Mouse (Mus musculus) hindbrain, postnatal 0 days (tissue): ENCODE results near the gene Far1. TPM values are rescaled to one million over a fixed set of nuclear protein-coding genes. Genes with fewer than 3 reads are reported as not detected.

Experiments
- ATAC-seq: fragments of 200-750 bp; cut with Nextera tagmentation; 2 replicates; pipeline ENCODE4 v1.8.0; 2017; ENCODE audit warnings: mild to moderate bottlenecking, moderate TSS enrichment, moderate library complexity
- DNase-seq: peaks from one replicate; pipeline ENCODE4 v3.0.0-alpha.2; 2015; ENCODE audit warnings: low spot score
- H3K27ac ChIP-seq: fragments of 300-500 bp; sonication (generic); 2 replicates; pipeline ENCODE4 v1.5.1; 2014; ENCODE audit warnings: mild to moderate bottlenecking
- H3K27me3 ChIP-seq: fragments of 300-500 bp; sonication (generic); 2 replicates; pipeline ENCODE4 v1.6.1; 2014; ENCODE audit warnings: low read length, mixed read lengths; ENCODE audit not compliant: insufficient read depth
- H3K36me3 ChIP-seq: fragments of 300-500 bp; sonication (generic); 2 replicates; pipeline ENCODE4 v1.6.1; 2014; ENCODE audit warnings: low read length, mixed read lengths; ENCODE audit not compliant: insufficient read depth
- H3K4me1 ChIP-seq: fragments of 300-500 bp; sonication (generic); 2 replicates; pipeline ENCODE4 v1.6.1; 2014; ENCODE audit warnings: antibody characterized with exemption, low read length, mixed read lengths; ENCODE audit not compliant: insufficient read depth
- H3K4me2 ChIP-seq: fragments of 300-500 bp; sonication (generic); 2 replicates; pipeline ENCODE4 v1.6.1; 2014; ENCODE audit warnings: low read depth, mild to moderate bottlenecking, low read length, moderate library complexity, mixed read lengths
- H3K4me3 ChIP-seq: fragments of 300-500 bp; sonication (generic); 2 replicates; pipeline ENCODE4 v1.5.1; 2014; ENCODE audit warnings: low read length
- H3K9ac ChIP-seq: fragments of 300-500 bp; sonication (generic); replicated peaks from 2 replicates; pipeline ENCODE4 v1.6.1; 2014; ENCODE audit warnings: mild to moderate bottlenecking, low read length, moderate library complexity, mixed read lengths
- H3K9me3 ChIP-seq: fragments of 300-500 bp; sonication (generic); 2 replicates; pipeline ENCODE4 v1.6.1; 2016; ENCODE audit warnings: low read length, mixed read lengths
- CTCF ChIP-seq: IDR thresholded peaks from 2 replicates; pipeline ENCODE4 v1.5.1; 2016; ENCODE audit warnings: antibody characterized with exemption, control low read depth, low read depth
- WGBS: fragments of 180-500 bp; shearing (Covaris S2); extraction: QIAGEN DNeasy Blood & Tissue Kit; methylation state at CpG from one replicate; pipeline ENCODE4 v1.1.7; 2014; 5-methylcytosine and 5-hydroxymethylcytosine counted together
- polyA plus RNA-seq: library from polyadenylated mRNA; unstranded; fragments of >200 nt; fragmentation: Nextera tagmentation; extraction: Ambion mirVana; gene quantifications from 2 replicates; pipeline ENCODE4 v1.2.1, GENCODE M21; 2015
- total RNA-seq: library from RNA; depleted of rRNA; stranded (reverse); fragments of >200 nt; gene quantifications from 2 replicates; pipeline ENCODE4 v1.2.3, GENCODE M21; 2014; rRNA removed

Gene Far1
- total RNA-seq (38.4 and 52.9 TPM in 2 replicates), polyA plus RNA-seq (46.5 and 47.5 TPM in 2 replicates)

GRCm38 (mm10) chr7:113513286-113513962 is at the start of gene Far1:
Gene Far1, plus strand, starts transcription at chr7:113513834.
- TF ChIP-seq CTCF: peak; percentile 11; the same call in 1 of the 2 replicates
- Histone ChIP-seq H3K9ac (peak within 1 kb of the TSS; percentile 94), H3K9me3 (no peaks in the 10 kb centered on the region), H3K4me2 (peak within 1 kb of the TSS; percentile 100), H3K4me1 (0 out of 2 replicates have a peak, but pooled peaks cover 4% of the 10 kb centered on the region), H3K36me3 (no peaks in the 10 kb centered on the region), H3K27ac (peak within 1 kb of the TSS; percentile 91), H3K4me3 (peak within 1 kb of the TSS; percentile 100), H3K27me3 (0 out of 2 replicates have a peak, but pooled peaks cover 4% of the 10 kb centered on the region)
- under 1% methylated on average over 69 of the region's 71 CpGs for whole genome bisulfite sequencing
- ATAC-seq (peak; percentile 100), DNase-seq (peak; percentile 99)

GRCm38 (mm10) chr7:113468345-113468744 is 45.3 kb upstream of the Far1 start:
- Histone ChIP-seq H3K27ac (no peak overlapping the region), H3K4me2 (no peak overlapping the region), H3K4me3 (no peak overlapping the region), H3K9me3 (no peaks in the 10 kb centered on the region), H3K27me3 (no peaks in the 10 kb centered on the region), H3K9ac (no peak overlapping the region), H3K4me1 (no peaks in the 10 kb centered on the region), H3K36me3 (no peaks in the 10 kb centered on the region)
- DNase-seq (no peak), ATAC-seq (no peak)
- 84% methylated on average over 3 of the region's 3 CpGs for WGBS
- TF ChIP-seq CTCF: no peak

GRCm38 (mm10) chr7:113470671-113471070 is 43.0 kb upstream of the Far1 start:
- WGBS: 82% methylated on average over 2 of the region's 2 CpGs
- no peak for ATAC-seq
- H3K4me3 ChIP-seq: no peak overlapping the region

GRCm38 (mm10) chr7:113471653-113472052 is 42.0 kb upstream of the Far1 start:
- no peaks in the 10 kb centered on the region for H3K36me3 ChIP-seq
- H3K27me3 ChIP-seq: no peaks in the 10 kb centered on the region
- H3K4me3 ChIP-seq: no peak overlapping the region
- ATAC-seq (no peak), DNase-seq (no peak)
- no peak overlapping the region for H3K27ac ChIP-seq
- no peaks in the 10 kb centered on the region for H3K4me1 ChIP-seq
- WGBS: 79% methylated on average over 1 of the region's 1 CpGs
- H3K4me2 ChIP-seq: no peak overlapping the region
- no peaks in the 10 kb centered on the region for H3K9me3 ChIP-seq
- no peak overlapping the region for H3K9ac ChIP-seq
- TF ChIP-seq CTCF: no peak

More at GRCm38 (mm10) chr7:113470671-113471070, 43.0 kb upstream of the Far1 start:
- DNase-seq: no peak
- H3K4me1 ChIP-seq: no peaks in the 10 kb centered on the region
- TF ChIP-seq CTCF: no peak
- no peaks in the 10 kb centered on the region for H3K27me3 ChIP-seq
- no peaks in the 10 kb centered on the region for H3K36me3 ChIP-seq
- no peak overlapping the region for H3K4me2 ChIP-seq
- H3K9me3 ChIP-seq: no peaks in the 10 kb centered on the region
- no peak overlapping the region for H3K27ac ChIP-seq
- H3K9ac ChIP-seq: no peak overlapping the region

GRCm38 (mm10) chr7:113495792-113496191 is 17.8 kb upstream of the Far1 start:
- no peak for TF ChIP-seq CTCF
- DNase-seq: no peak
- 84% methylated on average over 2 of the region's 2 CpGs for WGBS
- Histone ChIP-seq H3K4me2 (no peak overlapping the region), H3K9ac (no peak overlapping the region), H3K4me1 (no peaks in the 10 kb centered on the region), H3K4me3 (no peak overlapping the region), H3K27ac (no peak overlapping the region), H3K36me3 (no peaks in the 10 kb centered on the region), H3K27me3 (no peaks in the 10 kb centered on the region), H3K9me3 (no peaks in the 10 kb centered on the region)
- no peak for ATAC-seq

GRCm38 (mm10) chr7:113498413-113498812 is 15.2 kb upstream of the Far1 start:
- DNase-seq: no peak
- H3K9me3 ChIP-seq: no peaks in the 10 kb centered on the region
- no peak overlapping the region for H3K27ac ChIP-seq
- TF ChIP-seq CTCF: no peak
- 90% methylated on average over 3 of the region's 3 CpGs for WGBS
- H3K4me3 ChIP-seq: no peak overlapping the region
- H3K36me3 ChIP-seq: no peaks in the 10 kb centered on the region
- ATAC-seq: no peak
- no peak overlapping the region for H3K4me2 ChIP-seq
- no peaks in the 10 kb centered on the region for H3K4me1 ChIP-seq
- no peak overlapping the region for H3K9ac ChIP-seq
- no peaks in the 10 kb centered on the region for H3K27me3 ChIP-seq

GRCm38 (mm10) chr7:113499821-113500220 is 13.8 kb upstream of the Far1 start:
- no peak overlapping the region for H3K4me2 ChIP-seq
- no peaks in the 10 kb centered on the region for H3K27me3 ChIP-seq
- no peak for TF ChIP-seq CTCF
- DNase-seq (no peak), ATAC-seq (no peak)
- H3K27ac ChIP-seq: no peak overlapping the region
- no peaks in the 10 kb centered on the region for H3K36me3 ChIP-seq
- H3K4me3 ChIP-seq: no peak overlapping the region
- H3K9ac ChIP-seq: no peak overlapping the region
- 86% methylated on average over 6 of the region's 6 CpGs for WGBS
- H3K4me1 ChIP-seq: no peaks in the 10 kb centered on the region
- H3K9me3 ChIP-seq: no peaks in the 10 kb centered on the region
